Mouse (Mus musculus) left cerebral cortex, adult 6 months (tissue): ENCODE data around the gene Far2. TPM values are rescaled to one million over a fixed set of nuclear protein-coding genes. Genes with fewer than 3 reads are reported as not detected.

ENCODE experiments used
- long read RNA-seq, 2 experiments: library from polyadenylated mRNA; unstranded; transcript quantifications; one replicate each; pipeline ENCODE4 v2.0.0; 2019 to 2020
- polyA plus RNA-seq: library from polyadenylated mRNA; unstranded; fragments of <200 nt; fragmentation: Nextera tagmentation; gene quantifications from 2 replicates; pipeline ENCODE4 v1.2.3, GENCODE M21; 2021

The Far2 gene
- polyA plus RNA-seq: 9.2 and 10.5 TPM in 2 replicates
- long read RNA-seq, experiment 1, transcript Far2-201 (12 exons, 3,480 nt): major isoform, 52 of 66 reads
- long read RNA-seq, experiment 1, partial matches to known transcripts: 1 of 66 reads
- long read RNA-seq, experiment 1, other reads (novel, unspliced or antisense): 11 of 66 reads
- long read RNA-seq, experiment 2, partial matches to known transcripts: 0 of 9 reads
- long read RNA-seq, experiment 2, other reads (novel, unspliced or antisense): 7 of 9 reads

DNA sequence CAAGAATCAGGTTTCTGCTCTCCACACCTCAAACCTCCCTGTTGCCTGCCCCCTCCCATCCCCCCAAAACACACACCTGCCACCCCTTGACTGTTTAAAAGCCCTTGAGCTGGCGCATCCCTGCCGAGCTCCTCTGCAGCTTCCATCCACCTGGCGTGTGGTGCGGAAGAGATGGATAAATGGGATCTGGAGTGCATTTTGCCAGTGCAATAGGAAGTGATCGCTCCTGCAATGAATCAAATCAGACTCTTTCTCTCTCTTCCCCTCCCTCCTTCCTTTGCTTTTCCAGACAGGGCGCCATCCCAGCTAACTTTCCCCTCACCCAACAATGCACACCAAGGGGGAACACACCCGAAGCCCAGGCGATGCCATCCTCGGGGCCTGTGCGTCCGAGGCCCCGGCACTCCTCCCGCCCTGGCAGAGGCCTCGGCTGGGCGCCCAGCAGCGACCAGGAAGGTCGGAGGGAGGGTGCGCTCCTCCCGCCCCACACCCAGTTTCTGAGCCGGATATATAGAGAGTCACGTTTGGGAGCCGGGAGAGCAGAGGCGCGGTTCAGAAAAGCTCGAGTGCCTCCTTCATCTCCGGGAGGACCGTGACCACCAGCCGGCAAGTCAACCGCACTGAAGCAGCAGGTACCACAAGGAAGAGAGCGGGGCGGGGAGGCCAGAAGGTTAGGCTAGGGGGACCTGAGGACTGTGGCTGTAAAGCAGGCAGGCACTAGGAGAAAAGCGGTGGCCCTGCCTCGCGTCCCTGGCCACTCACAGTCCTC, at the start of gene Far2:
Far2 (plus strand) TSS at position 379 of the 769 bp plus-strand sequence.

GRCm38 (mm10) chr6:148211897-148212680, 165.0 kb downstream of the Far2 start, which contains the start of gene Ergic2:
Gene Ergic2 (minus strand): TSS chr6:148212374.

Other genes with a start within 250 kb of the Far2 start
- 94.0 and 140 TPM in 2 replicates for gene Ergic2, start 165.1 kb downstream of the Far2 start, polyA plus RNA-seq